Mouse (Mus musculus) small intestine, adult 2 months (tissue): ENCODE data around the gene Slc13a2. TPM values are rescaled to one million over a fixed set of nuclear protein-coding genes. Genes with fewer than 3 reads are reported as not detected.
A peak's percentile ranks its signal among the peaks of the same experiment; 100 is the strongest.

Experiments
- H3K27ac ChIP-seq: fragments of 200-500 bp; 2 replicates; pipeline ENCODE4 v1.5.1; 2012; ENCODE audit warnings: low read depth, low read length, control low read depth, inconsistent platforms; ENCODE audit not compliant: insufficient read depth
- H3K27me3 ChIP-seq: fragments of 200-500 bp; 2 replicates; pipeline ENCODE4 v1.6.1; 2012; ENCODE audit warnings: mild to moderate bottlenecking, moderate library complexity, low read length, inconsistent platforms; ENCODE audit not compliant: control insufficient read depth, insufficient read depth
- H3K36me3 ChIP-seq: fragments of 200-500 bp; 2 replicates; pipeline ENCODE4 v1.6.1; 2012; ENCODE audit warnings: mild to moderate bottlenecking, low read length, control low read depth, inconsistent platforms; ENCODE audit not compliant: control insufficient read depth, insufficient read depth
- H3K4me1 ChIP-seq: fragments of 200-500 bp; 2 replicates; pipeline ENCODE4 v1.6.1; 2012; ENCODE audit warnings: low read length, inconsistent platforms, mixed read lengths; ENCODE audit not compliant: control insufficient read depth, insufficient read depth, insufficient read length
- H3K4me3 ChIP-seq: fragments of 200-500 bp; 2 replicates; pipeline ENCODE4 v1.5.1; 2012; ENCODE audit warnings: low read depth, mild to moderate bottlenecking, control low read depth, inconsistent platforms, low read length, moderate library complexity
- CTCF ChIP-seq: fragments of 200-500 bp; IDR thresholded peaks from 2 replicates; pipeline ENCODE4 v1.5.1; 2012; ENCODE audit warnings: low read depth, mild to moderate bottlenecking, control low read depth, inconsistent platforms, low read length, moderate library complexity, mixed read lengths; ENCODE audit not compliant: insufficient replicate concordance, insufficient read length; ENCODE audit errors: extremely low read depth
- POLR2A ChIP-seq: fragments of 200-500 bp; IDR thresholded peaks from 2 replicates; pipeline ENCODE4 v1.6.1; 2012; ENCODE audit warnings: low read depth, mild to moderate bottlenecking, control low read depth, inconsistent platforms, low read length, moderate library complexity
- WGBS: fragments of 180-500 bp; shearing (Covaris S2); methylation state at CpG from one replicate; pipeline ENCODE4 v1.1.7; 2018; 5-methylcytosine and 5-hydroxymethylcytosine counted together
- polyA plus RNA-seq: library from polyadenylated mRNA; depleted of rRNA; stranded (reverse); fragments of >200 nt; gene quantifications from 2 replicates; pipeline ENCODE4 v1.2.3, GENCODE M21; 2012

The Slc13a2 gene
- polyA plus RNA-seq, 1 experiment: 374 TPM

- Histone ChIP-seq H3K27ac (peak overlapping the region; percentile 86), H3K27me3 (no peaks in the 10 kb centered on the region)
- 25% methylated on average over 13 of the region's 13 CpGs for WGBS
Observed at GRCm38 (mm10) chr11:78463286-78464036, 41.4 kb upstream of the Slc13a2 start.

GRCm38 (mm10) chr11:78462669-78463068 is 40.7 kb upstream of the Slc13a2 start:
- 29% methylated on average over 5 of the region's 5 CpGs for WGBS
- no peak overlapping the region for H3K4me3 ChIP-seq
- peaks cover 27% of the 10 kb centered on the region for H3K4me1 ChIP-seq
- no peaks in the 10 kb centered on the region for H3K36me3 ChIP-seq
- peak overlapping the region; percentile 78 for H3K27ac ChIP-seq
- no peaks in the 10 kb centered on the region for H3K27me3 ChIP-seq
- TF ChIP-seq CTCF (no peak), POLR2A (no peak)

More at GRCm38 (mm10) chr11:78463286-78464036, 41.4 kb upstream of the Slc13a2 start:
- Histone ChIP-seq H3K4me3 (no peak overlapping the region), H3K36me3 (no peaks in the 10 kb centered on the region), H3K4me1 (peaks cover 27% of the 10 kb centered on the region)
- no peak for TF ChIP-seq POLR2A

- TF ChIP-seq CTCF (peak; percentile 57; the same call in 1 of the 2 replicates), POLR2A (no peak)
- WGBS: 69% methylated on average over 1 of the region's 1 CpGs
- no peaks in the 10 kb centered on the region for H3K36me3 ChIP-seq
- no peak overlapping the region for H3K27ac ChIP-seq
- H3K4me3 ChIP-seq: no peak overlapping the region
- H3K27me3 ChIP-seq: no peaks in the 10 kb centered on the region
- peaks cover 27% of the 10 kb centered on the region for H3K4me1 ChIP-seq
Observed at GRCm38 (mm10) chr11:78461894-78462293, 39.9 kb upstream of the Slc13a2 start.

DNA sequence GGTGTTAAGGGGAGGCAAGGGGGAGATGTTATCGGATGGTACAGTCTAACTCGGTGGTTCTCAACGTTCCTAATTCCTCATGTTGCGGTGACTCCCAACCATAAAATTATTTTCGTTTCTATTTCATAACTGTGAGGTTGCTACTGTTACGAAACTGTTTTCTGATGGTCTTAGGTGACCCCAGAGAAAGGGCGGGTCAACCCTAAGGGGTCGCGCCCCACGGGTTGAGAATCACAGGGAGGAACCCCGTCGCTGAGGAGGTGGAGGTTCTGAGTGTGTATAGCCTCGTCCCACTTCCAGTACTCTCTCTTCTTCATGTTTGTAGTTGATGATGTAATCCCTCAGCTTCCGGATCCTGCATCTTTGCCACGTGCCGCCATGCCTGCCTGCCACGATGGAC is 36.7 kb upstream of the Slc13a2 start:
- TF ChIP-seq CTCF (no peak), POLR2A (no peak)
- H3K27me3 ChIP-seq: no peaks in the 10 kb centered on the region; the same call in 1 of the 2 replicates
- WGBS: 70% methylated on average over 17 of the region's 17 CpGs
- H3K27ac ChIP-seq: no peak overlapping the region
- H3K36me3 ChIP-seq: no peaks in the 10 kb centered on the region
- H3K4me3 ChIP-seq: no peak overlapping the region
- peaks cover 8% of the 10 kb centered on the region; the same call in 1 of the 2 replicates for H3K4me1 ChIP-seq

- H3K4me3 ChIP-seq: no peak overlapping the region
- TF ChIP-seq POLR2A: no peak
- peak; percentile 38; the same call in 1 of the 2 replicates for TF ChIP-seq CTCF
- H3K27ac ChIP-seq: no peak overlapping the region
- no peaks in the 10 kb centered on the region; the same call in 1 of the 2 replicates for H3K27me3 ChIP-seq
- H3K4me1 ChIP-seq: no peaks in the 10 kb centered on the region
- WGBS: 15% methylated on average over 5 of the region's 5 CpGs
- no peaks in the 10 kb centered on the region for H3K36me3 ChIP-seq
Observed at GRCm38 (mm10) chr11:78455308-78455707, 33.3 kb upstream of the Slc13a2 start.

DNA sequence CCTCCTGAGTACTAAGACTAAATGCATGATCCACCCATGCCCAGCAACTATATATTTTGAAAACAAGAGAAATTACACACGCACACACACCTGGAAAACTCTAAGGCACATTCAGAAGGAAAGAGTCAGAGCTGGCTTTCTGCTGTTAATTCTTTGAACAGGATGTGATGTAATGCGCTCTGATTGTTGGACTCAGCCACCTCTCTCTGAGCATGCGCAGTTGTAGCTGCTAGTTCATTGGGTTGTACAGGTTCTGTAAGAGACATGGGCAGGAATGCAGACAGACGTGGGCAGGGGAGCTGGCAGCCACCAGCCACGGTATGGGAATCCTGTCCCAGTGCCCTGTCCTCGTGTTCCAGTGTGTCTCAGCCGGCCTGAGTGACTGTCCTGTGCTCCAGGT is 32.3 kb upstream of the Slc13a2 start:
- no peaks in the 10 kb centered on the region; the same call in 1 of the 2 replicates for H3K27me3 ChIP-seq
- H3K4me1 ChIP-seq: no peaks in the 10 kb centered on the region
- no peak overlapping the region for H3K4me3 ChIP-seq
- no peaks in the 10 kb centered on the region for H3K36me3 ChIP-seq
- WGBS: 66% methylated on average over 7 of the region's 7 CpGs
- no peak overlapping the region for H3K27ac ChIP-seq
- TF ChIP-seq CTCF (no peak), POLR2A (no peak)

DNA sequence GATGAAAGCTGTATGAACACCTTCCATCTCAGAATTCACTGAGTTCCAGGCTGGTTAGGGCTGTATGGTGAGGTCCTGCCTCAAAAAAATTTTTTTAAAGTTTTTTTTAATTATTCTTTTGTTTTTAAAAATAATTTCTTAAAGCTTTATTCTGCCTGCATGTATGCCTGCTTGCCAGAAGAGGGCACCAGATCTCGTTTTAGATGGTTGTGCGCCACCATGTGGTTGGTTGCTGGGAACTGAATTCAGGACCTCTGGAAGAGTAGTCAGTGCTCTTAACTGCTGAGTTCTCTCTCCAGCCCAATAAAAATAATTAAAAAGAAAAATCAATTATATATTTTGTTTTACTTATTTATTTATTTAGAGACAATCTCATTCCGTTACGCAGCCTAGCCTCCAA is 31.7 kb upstream of the Slc13a2 start:
- H3K36me3 ChIP-seq: no peaks in the 10 kb centered on the region
- no peaks in the 10 kb centered on the region; the same call in 1 of the 2 replicates for H3K27me3 ChIP-seq
- H3K4me1 ChIP-seq: no peaks in the 10 kb centered on the region
- TF ChIP-seq CTCF: peak; percentile 93; the same call in 1 of the 2 replicates
- no peak for TF ChIP-seq POLR2A
- H3K4me3 ChIP-seq: no peak overlapping the region
- 21% methylated on average over 4 of the region's 4 CpGs for WGBS
- H3K27ac ChIP-seq: no peak overlapping the region
